Mouse (Mus musculus): ENCODE measurements around the gene Scube3.
A peak's percentile ranks its signal among the peaks of the same experiment; 100 is the strongest.

Scube3 gene

GRCm38 (mm10) chr17:28177540-28178046 lies 35.7 kb downstream of the Scube3 start:
- ATAC-seq (ENCODE audit: low TSS enrichment), result peak; percentile 21; the same call in 1 of the 2 replicates

GRCm38 (mm10) chr17:28180331-28180730 lies 38.4 kb downstream of the Scube3 start:
- no peak for ATAC-seq (ENCODE audit: low TSS enrichment)

GRCm38 (mm10) chr17:28180783-28181544 lies 39.0 kb downstream of the Scube3 start:
- no peak for ATAC-seq (ENCODE audit: low TSS enrichment)

- no peak for ATAC-seq (ENCODE audit: low TSS enrichment)
Measured at GRCm38 (mm10) chr17:28184971-28185638, 43.2 kb downstream of the Scube3 start.

GRCm38 (mm10) chr17:28188313-28188712 lies 46.4 kb downstream of the Scube3 start:
- no peak for ATAC-seq (ENCODE audit: low TSS enrichment)

GRCm38 (mm10) chr17:28192754-28193153 lies 50.8 kb downstream of the Scube3 start:
- ATAC-seq (ENCODE audit: low TSS enrichment), result no peak

- ATAC-seq (ENCODE audit: low TSS enrichment), result no peak
Measured at GRCm38 (mm10) chr17:28193559-28193958, 51.6 kb downstream of the Scube3 start.

- ATAC-seq (ENCODE audit: low TSS enrichment), result no peak
Measured at GRCm38 (mm10) chr17:28195033-28195432, 53.1 kb downstream of the Scube3 start.

- ATAC-seq (ENCODE audit: low TSS enrichment), result no peak
Measured at GRCm38 (mm10) chr17:28197646-28198045, 55.7 kb downstream of the Scube3 start.

- no peak for ATAC-seq (ENCODE audit: low TSS enrichment)
Measured at GRCm38 (mm10) chr17:28201982-28202381, 60.0 kb downstream of the Scube3 start.

- ATAC-seq (ENCODE audit: low TSS enrichment), result peak; percentile 64; the same call in 1 of the 2 replicates
Measured at GRCm38 (mm10) chr17:28204052-28204720, 62.2 kb downstream of the Scube3 start.

GRCm38 (mm10) chr17:28205443-28205842 lies 63.5 kb downstream of the Scube3 start:
- ATAC-seq (ENCODE audit: low TSS enrichment), result no peak

- no peak for ATAC-seq (ENCODE audit: low TSS enrichment)
Measured at GRCm38 (mm10) chr17:28207092-28207491, 65.2 kb downstream of the Scube3 start.

GRCm38 (mm10) chr17:28207591-28208313 lies 65.8 kb downstream of the Scube3 start, which contains the start of gene Def6:
Gene Def6 (plus strand): TSS chr17:28207778.
- peak; percentile 66; the same call in 1 of the 2 replicates for ATAC-seq (ENCODE audit: low TSS enrichment)

- ATAC-seq (ENCODE audit: low TSS enrichment), result no peak
Measured at GRCm38 (mm10) chr17:28208314-28208612, 66.3 kb downstream of the Scube3 start.

- no peak for ATAC-seq (ENCODE audit: low TSS enrichment)
Measured at GRCm38 (mm10) chr17:28209457-28210110, 67.6 kb downstream of the Scube3 start.

- ATAC-seq (ENCODE audit: low TSS enrichment), result no peak
Measured at GRCm38 (mm10) chr17:28211921-28212341, 70.0 kb downstream of the Scube3 start.

GRCm38 (mm10) chr17:28212391-28212790 lies 70.5 kb downstream of the Scube3 start:
- no peak for ATAC-seq (ENCODE audit: low TSS enrichment)

- no peak for ATAC-seq (ENCODE audit: low TSS enrichment)
Measured at GRCm38 (mm10) chr17:28213236-28213635, 71.3 kb downstream of the Scube3 start.

GRCm38 (mm10) chr17:28216791-28217190 lies 74.8 kb downstream of the Scube3 start:
- ATAC-seq (ENCODE audit: low TSS enrichment), result no peak
